Mouse (Mus musculus) embryonic facial prominence, embryonic 10.5 days (tissue): ENCODE measurements around the gene Hoxc6. TPM values are rescaled to one million over a fixed set of nuclear protein-coding genes. Genes with fewer than 3 reads are reported as not detected.

Experiments used
- DNase-seq: peaks from one replicate; pipeline ENCODE4 v3.0.0-alpha.2; 2017; ENCODE audit warnings: low spot score
- H3K27ac ChIP-seq: fragments of 300-500 bp; sonication (generic); replicated peaks from 2 replicates; pipeline ENCODE4 v1.5.1; 2016; ENCODE audit warnings: mild to moderate bottlenecking
- H3K27me3 ChIP-seq: fragments of 300-500 bp; sonication (generic); replicated peaks from 2 replicates; pipeline ENCODE4 v1.6.1; 2016; ENCODE audit warnings: low read depth, mild to moderate bottlenecking; ENCODE audit not compliant: poor library complexity, severe bottlenecking
- H3K36me3 ChIP-seq: fragments of 300-500 bp; sonication (generic); replicated peaks from 2 replicates; pipeline ENCODE4 v1.6.1; 2016; ENCODE audit warnings: mild to moderate bottlenecking, moderate library complexity
- H3K4me1 ChIP-seq: fragments of 300-500 bp; sonication (generic); 2 replicates; pipeline ENCODE4 v1.6.1; 2016
- H3K4me3 ChIP-seq: fragments of 300-500 bp; sonication (generic); 2 replicates; pipeline ENCODE4 v1.5.1; 2016; ENCODE audit warnings: mild to moderate bottlenecking, moderate library complexity
- H3K9me3 ChIP-seq: fragments of 300-500 bp; sonication (generic); 2 replicates; pipeline ENCODE4 v1.6.1; 2016; ENCODE audit warnings: mild to moderate bottlenecking
- WGBS: fragments of 180-500 bp; shearing (Covaris S2); methylation state at CpG from one replicate; pipeline ENCODE4 v1.1.7; 2016; 5-methylcytosine and 5-hydroxymethylcytosine counted together
- polyA plus RNA-seq: library from polyadenylated mRNA; unstranded; fragments of >200 nt; fragmentation: Nextera tagmentation; extraction: Ambion mirVana; gene quantifications from 2 replicates; pipeline ENCODE4 v1.2.1, GENCODE M21; 2016

Hoxc6 gene
- polyA plus RNA-seq, result not detected in 2 replicates

GRCm38 (mm10) chr15:102997939-102998355, at the start of gene Hoxc6:
Gene Hoxc6 (plus strand): TSS chr15:102998257.
- peaks cover 19% of the 10 kb centered on the region for H3K4me1 ChIP-seq
- 1% methylated on average over 19 of the region's 19 CpGs for WGBS
- no peaks in the 10 kb centered on the region for H3K36me3 ChIP-seq
- H3K4me3 ChIP-seq, result peak within 1 kb of the TSS; percentile 54
- H3K27ac ChIP-seq, result no peak within 1 kb of the TSS
- H3K9me3 ChIP-seq, result no peaks in the 10 kb centered on the region
- H3K27me3 ChIP-seq, result peaks cover 100% of the 10 kb centered on the region
- no peak for DNase-seq

- Histone ChIP-seq H3K27me3 (peaks cover 100% of the 10 kb centered on the region), H3K27ac (no peak overlapping the region), H3K4me1 (no peaks in the 10 kb centered on the region), H3K9me3 (no peaks in the 10 kb centered on the region), H3K4me3 (no peak overlapping the region), H3K36me3 (no peaks in the 10 kb centered on the region)
- 10% methylated on average over 2 of the region's 2 CpGs for WGBS
- no peak for DNase-seq
These were observed 49.2 kb upstream of the Hoxc6 start for GRCm38 (mm10) chr15:102948842-102949241.

GRCm38 (mm10) chr15:102949696-102950095, 48.4 kb upstream of the Hoxc6 start:
- Histone ChIP-seq H3K27me3 (peaks cover 100% of the 10 kb centered on the region), H3K4me3 (no peak overlapping the region), H3K9me3 (no peaks in the 10 kb centered on the region), H3K27ac (no peak overlapping the region), H3K4me1 (peaks cover 2% of the 10 kb centered on the region; the same call in 1 of the 2 replicates), H3K36me3 (no peaks in the 10 kb centered on the region)
- WGBS, result under 1% methylated on average over 20 of the region's 20 CpGs
- DNase-seq, result peak; percentile 49

- Histone ChIP-seq H3K4me3 (no peak overlapping the region), H3K27me3 (peaks cover 100% of the 10 kb centered on the region), H3K9me3 (no peaks in the 10 kb centered on the region), H3K36me3 (no peaks in the 10 kb centered on the region), H3K27ac (no peak overlapping the region), H3K4me1 (peaks cover 5% of the 10 kb centered on the region; the same call in 1 of the 2 replicates)
- no peak for DNase-seq
- 8% methylated on average over 2 of the region's 2 CpGs for WGBS
These were observed 47.2 kb upstream of the Hoxc6 start for GRCm38 (mm10) chr15:102950877-102951276.

GRCm38 (mm10) chr15:102953561-102953960, 44.5 kb upstream of the Hoxc6 start:
- no peak overlapping the region for H3K4me3 ChIP-seq
- H3K27ac ChIP-seq, result no peak overlapping the region
- H3K9me3 ChIP-seq, result no peaks in the 10 kb centered on the region
- DNase-seq, result no peak
- H3K36me3 ChIP-seq, result no peaks in the 10 kb centered on the region
- H3K4me1 ChIP-seq, result peaks cover 5% of the 10 kb centered on the region; the same call in 1 of the 2 replicates
- H3K27me3 ChIP-seq, result peaks cover 100% of the 10 kb centered on the region
- 3% methylated on average over 6 of the region's 6 CpGs for WGBS

- H3K9me3 ChIP-seq, result no peaks in the 10 kb centered on the region
These were observed 43.7 kb upstream of the Hoxc6 start, which contains the start of gene Hoxc11 for GRCm38 (mm10) chr15:102954192-102955006. Gene Hoxc11 (plus strand): TSS chr15:102954427.

GRCm38 (mm10) chr15:102955007-102955382, 43.1 kb upstream of the Hoxc6 start:
- Histone ChIP-seq H3K27ac (no peak overlapping the region), H3K27me3 (peaks cover 100% of the 10 kb centered on the region), H3K4me3 (no peak overlapping the region), H3K36me3 (no peaks in the 10 kb centered on the region), H3K4me1 (peaks cover 5% of the 10 kb centered on the region; the same call in 1 of the 2 replicates), H3K9me3 (no peaks in the 10 kb centered on the region)
- WGBS, result under 1% methylated on average over 28 of the region's 28 CpGs
- no peak for DNase-seq

More at GRCm38 (mm10) chr15:102954192-102955006, 43.7 kb upstream of the Hoxc6 start, which contains the start of gene Hoxc11:
- H3K4me1 ChIP-seq, result peaks cover 5% of the 10 kb centered on the region; the same call in 1 of the 2 replicates
- under 1% methylated on average over 57 of the region's 57 CpGs for WGBS
- H3K4me3 ChIP-seq, result no peak within 1 kb of the TSS
- no peaks in the 10 kb centered on the region for H3K36me3 ChIP-seq
- H3K27ac ChIP-seq, result no peak within 1 kb of the TSS
- DNase-seq, result no peak
- peaks cover 100% of the 10 kb centered on the region for H3K27me3 ChIP-seq

- Histone ChIP-seq H3K36me3 (no peaks in the 10 kb centered on the region), H3K4me1 (peaks cover 5% of the 10 kb centered on the region; the same call in 1 of the 2 replicates), H3K27ac (no peak overlapping the region), H3K9me3 (no peaks in the 10 kb centered on the region), H3K27me3 (peaks cover 100% of the 10 kb centered on the region), H3K4me3 (no peak overlapping the region)
- WGBS, result under 1% methylated on average over 40 of the region's 40 CpGs
- DNase-seq, result peak; percentile 73
These were observed 42.0 kb upstream of the Hoxc6 start for GRCm38 (mm10) chr15:102955833-102956640.

- no peaks in the 10 kb centered on the region for H3K36me3 ChIP-seq
- DNase-seq, result no peak
- H3K27me3 ChIP-seq, result peaks cover 100% of the 10 kb centered on the region
- H3K27ac ChIP-seq, result no peak overlapping the region
- WGBS, result 1% methylated on average over 12 of the region's 12 CpGs
- H3K9me3 ChIP-seq, result no peaks in the 10 kb centered on the region
- peaks cover 5% of the 10 kb centered on the region; the same call in 1 of the 2 replicates for H3K4me1 ChIP-seq
- no peak overlapping the region for H3K4me3 ChIP-seq
These were observed 41.2 kb upstream of the Hoxc6 start for GRCm38 (mm10) chr15:102956906-102957305.

- Histone ChIP-seq H3K27ac (no peak overlapping the region), H3K4me3 (no peak overlapping the region), H3K36me3 (no peaks in the 10 kb centered on the region), H3K9me3 (no peaks in the 10 kb centered on the region), H3K4me1 (peaks cover 2% of the 10 kb centered on the region; the same call in 1 of the 2 replicates), H3K27me3 (peaks cover 100% of the 10 kb centered on the region)
- 2% methylated on average over 13 of the region's 13 CpGs for WGBS
- DNase-seq, result no peak
These were observed 38.3 kb upstream of the Hoxc6 start for GRCm38 (mm10) chr15:102959663-102960191.

- H3K9me3 ChIP-seq, result no peaks in the 10 kb centered on the region
- no peak for DNase-seq
- H3K27ac ChIP-seq, result no peak overlapping the region
- no peak overlapping the region for H3K4me3 ChIP-seq
- H3K36me3 ChIP-seq, result no peaks in the 10 kb centered on the region
- 5% methylated on average over 6 of the region's 6 CpGs for WGBS
- peaks cover 5% of the 10 kb centered on the region; the same call in 1 of the 2 replicates for H3K4me1 ChIP-seq
- H3K27me3 ChIP-seq, result peaks cover 100% of the 10 kb centered on the region
These were observed 36.3 kb upstream of the Hoxc6 start for GRCm38 (mm10) chr15:102961728-102962127.

- no peak for DNase-seq
- WGBS, result 2% methylated on average over 13 of the region's 13 CpGs
- peaks cover 7% of the 10 kb centered on the region; the same call in 1 of the 2 replicates for H3K4me1 ChIP-seq
These were observed 35.6 kb upstream of the Hoxc6 start for GRCm38 (mm10) chr15:102962492-102962891.

More at GRCm38 (mm10) chr15:102962492-102962891, 35.6 kb upstream of the Hoxc6 start:
- H3K4me3 ChIP-seq, result no peak overlapping the region
- H3K9me3 ChIP-seq, result no peaks in the 10 kb centered on the region
- H3K36me3 ChIP-seq, result no peaks in the 10 kb centered on the region
- peaks cover 100% of the 10 kb centered on the region for H3K27me3 ChIP-seq
- H3K27ac ChIP-seq, result no peak overlapping the region
